Mouse (Mus musculus): ENCODE results near the gene Akap9. TPM values are rescaled to one million over a fixed set of nuclear protein-coding genes. Genes with fewer than 3 reads are reported as not detected.
"Not testable (repeated sequence)": the region's sequence is repeated elsewhere in the genome, so short reads cannot be mapped to it uniquely, and the experiment has no call there.

The Akap9 gene
- total RNA-seq, 2 experiments from 2014 or later, result 33.9 to 40.6 TPM

DNA sequence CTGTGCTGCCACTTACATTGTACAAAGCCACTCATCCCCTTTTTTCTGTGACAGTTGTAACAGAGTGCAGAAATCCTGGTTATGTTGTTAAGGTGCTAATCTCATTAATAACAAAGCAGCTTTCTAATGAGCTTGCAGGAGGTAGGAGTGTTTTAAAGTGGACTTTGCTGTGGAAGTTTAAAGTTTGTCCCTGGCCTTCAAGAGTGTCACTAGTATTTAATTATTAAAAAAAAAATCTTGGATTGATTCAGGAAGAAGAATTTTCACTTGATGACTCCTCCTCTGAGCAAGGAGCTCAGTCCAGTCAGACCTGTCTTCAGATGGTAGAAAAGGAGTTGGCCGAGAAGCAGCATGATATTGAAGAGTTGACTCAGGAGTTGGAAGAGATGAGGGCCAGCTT, 26.7 kb downstream of the Akap9 start:
- intact Hi-C loops (cut with DNase I; ENCODE audit: low total_unique reads), result no loop called here
- DNase-seq, result no peak

DNA sequence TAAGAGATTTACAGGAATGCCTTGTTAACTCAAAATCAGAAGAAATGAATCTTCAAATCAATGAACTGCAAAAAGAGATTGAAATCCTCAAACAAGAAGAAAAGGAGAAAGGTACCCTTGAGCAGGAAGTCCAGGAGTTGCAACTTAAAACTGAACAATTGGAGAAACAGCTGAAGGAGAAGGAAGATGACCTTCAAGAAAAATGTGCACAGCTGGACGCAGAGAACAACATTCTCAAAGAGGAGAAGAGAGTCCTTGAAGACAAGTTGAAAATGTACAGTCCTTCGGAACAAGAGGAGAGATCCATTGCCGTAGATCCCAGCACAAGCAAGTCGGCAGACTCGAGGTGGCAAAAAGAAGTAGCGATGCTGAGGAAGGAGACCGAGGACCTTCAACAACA, 33.4 kb downstream of the Akap9 start:
- intact Hi-C loops (cut with DNase I; ENCODE audit: low total_unique reads), result no loop called here
- no peak for DNase-seq

DNA sequence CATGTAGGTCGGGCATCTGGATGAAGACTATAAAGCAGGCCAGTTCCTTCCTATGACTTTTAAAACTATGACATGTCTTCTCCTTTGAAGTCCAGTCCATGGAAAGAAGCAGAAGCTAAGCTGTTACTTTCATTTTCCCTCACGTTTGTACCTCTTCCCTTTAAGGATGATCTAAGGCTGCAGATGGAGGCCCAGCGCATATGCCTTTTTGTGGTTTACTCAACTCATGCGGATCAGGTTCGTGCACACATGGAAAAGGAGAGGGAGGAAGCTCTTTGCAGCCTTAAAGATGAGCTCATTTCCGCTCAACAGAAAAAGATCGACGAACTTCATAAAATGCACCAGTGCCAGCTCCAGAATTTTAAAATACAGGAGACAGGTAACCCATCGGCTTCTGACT, 40.6 kb downstream of the Akap9 start:
- intact Hi-C loops (cut with DNase I; ENCODE audit: low total_unique reads), result no loop called here
- DNase-seq, result no peak

DNA sequence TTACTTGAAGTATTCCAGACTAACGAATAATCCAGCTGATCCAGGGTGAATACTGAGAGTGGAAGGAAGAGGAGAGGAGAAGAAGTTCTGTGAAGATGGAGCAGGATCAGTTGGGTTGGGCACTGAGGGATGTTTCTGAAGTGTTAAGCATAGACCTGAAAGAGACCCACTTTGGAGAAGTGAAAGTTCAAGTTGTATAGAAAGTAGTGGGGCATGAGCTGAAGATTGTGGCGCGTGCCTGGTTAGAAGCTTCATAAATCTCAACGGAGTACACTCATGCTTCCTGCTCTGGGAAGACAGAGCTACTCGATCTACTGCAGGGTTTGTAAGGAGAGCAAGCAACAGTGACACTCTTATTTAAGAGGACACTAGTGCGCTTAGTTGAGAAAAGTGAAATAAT, 41.3 kb downstream of the Akap9 start:
- intact Hi-C loops (cut with DNase I; ENCODE audit: low total_unique reads), result no loop called here
- DNase-seq, result no peak

DNA sequence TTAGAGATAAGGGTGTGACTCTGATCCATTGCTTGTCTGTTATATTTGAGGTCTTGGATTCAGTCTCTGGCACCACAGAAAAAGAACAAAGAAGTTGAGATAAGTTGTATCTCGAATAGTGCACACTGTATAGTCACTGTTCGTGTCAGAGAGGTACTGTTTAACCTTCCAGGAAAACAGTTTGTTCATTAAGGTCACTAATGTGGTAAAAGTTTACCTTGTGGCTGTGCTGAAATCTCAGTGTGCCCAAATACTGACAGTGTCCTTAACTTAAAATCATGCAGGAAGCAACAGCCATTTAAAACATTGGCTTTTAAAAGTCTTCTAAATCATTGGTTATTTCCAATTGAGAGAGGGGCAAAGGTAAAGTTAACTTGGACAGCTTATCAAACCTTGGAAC, 43.1 kb downstream of the Akap9 start:
- DNase-seq, result no peak
- intact Hi-C loops (cut with DNase I; ENCODE audit: low total_unique reads), result loop anchor here (10.0 kb wide), 1 partner anchor 74 kb away; no protein-coding TSS in a partner anchor

DNA sequence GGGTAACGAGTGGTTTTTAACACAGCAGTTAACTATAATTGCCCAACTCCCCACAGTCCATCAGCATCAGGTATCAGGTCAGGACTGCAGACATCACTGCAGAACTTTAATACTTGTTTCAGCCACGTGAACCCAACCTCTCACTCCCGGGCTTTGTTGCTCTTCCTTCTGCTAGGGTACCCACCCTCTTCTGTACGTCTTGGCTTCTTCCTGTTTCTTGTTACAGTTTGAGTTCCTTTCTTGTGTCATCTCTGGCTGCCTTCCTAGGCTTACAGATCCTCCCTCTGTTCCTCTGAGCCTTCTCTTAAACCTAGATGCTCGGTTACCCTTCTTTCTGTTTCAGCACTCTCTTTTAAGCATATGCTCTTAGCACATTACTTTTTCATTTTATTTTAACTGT, 45.9 kb downstream of the Akap9 start:
- intact Hi-C loops (cut with DNase I; ENCODE audit: low total_unique reads), result loop anchor here (10.0 kb wide), 1 partner anchor 71 kb away; no protein-coding TSS in a partner anchor
- DNase-seq, result no peak

DNA sequence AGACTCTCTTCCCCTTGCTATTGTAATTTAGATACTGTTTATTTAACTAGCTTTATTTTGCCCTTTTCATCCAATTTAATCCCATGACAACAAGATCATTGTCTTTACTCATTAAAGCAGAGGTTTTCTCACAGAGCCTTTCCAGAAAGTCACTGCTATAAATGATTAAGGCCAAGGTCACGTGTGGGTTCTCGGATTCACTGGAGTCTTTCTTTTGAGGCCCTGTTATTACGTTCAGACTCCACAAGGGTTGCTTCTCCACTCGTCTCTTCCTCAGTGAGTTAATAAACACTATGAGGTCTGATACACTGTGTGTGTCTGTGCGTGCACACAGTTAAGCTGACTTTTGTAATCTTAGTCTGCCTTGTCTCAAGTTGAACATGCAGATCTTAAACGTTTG, 47.0 kb downstream of the Akap9 start:
- no peak for DNase-seq
- intact Hi-C loops (cut with DNase I; ENCODE audit: low total_unique reads), result loop anchor here (10.0 kb wide), 1 partner anchor 70 kb away; no protein-coding TSS in a partner anchor

DNA sequence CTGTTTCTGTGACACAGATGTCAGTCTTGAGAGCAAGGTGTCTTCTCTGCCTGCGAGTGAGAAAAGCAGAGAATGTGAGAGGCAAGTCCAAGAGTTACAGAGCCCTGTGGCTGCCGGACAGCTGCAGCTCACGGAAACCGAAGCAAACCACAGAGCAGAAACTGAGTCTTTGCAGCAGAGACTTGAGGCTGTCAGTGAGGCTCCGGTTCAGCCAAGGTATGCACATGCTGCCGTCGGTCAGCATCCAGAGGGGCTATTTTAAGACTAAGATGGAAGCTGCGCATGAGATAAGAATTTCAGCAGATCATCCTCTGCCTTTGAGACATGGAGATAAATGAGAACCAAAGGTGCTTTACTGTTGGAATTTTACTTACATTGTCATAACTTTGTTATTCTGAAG, 48.3 kb downstream of the Akap9 start:
- intact Hi-C loops (cut with DNase I; ENCODE audit: low total_unique reads), result loop anchor here (10.0 kb wide), 1 partner anchor 69 kb away; no protein-coding TSS in a partner anchor
- no peak for DNase-seq

DNA sequence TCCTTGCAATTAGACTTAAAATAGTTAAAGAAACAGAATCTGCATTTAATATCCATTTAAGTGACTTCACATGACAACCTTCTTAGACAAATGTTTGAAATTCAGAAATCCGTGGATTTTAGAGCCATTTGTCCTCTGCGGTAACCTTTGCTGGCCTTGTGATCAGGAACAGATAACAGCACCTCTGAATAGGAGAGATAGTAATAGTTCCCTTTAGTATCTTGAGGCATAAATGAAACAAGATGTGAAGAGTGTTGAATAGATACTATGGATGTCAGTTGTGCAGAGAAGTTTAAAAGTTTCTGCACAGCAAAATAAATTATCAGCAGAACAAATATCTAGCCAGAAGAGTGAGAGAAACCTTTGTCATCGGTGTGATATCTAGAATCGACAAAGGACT, 50.0 kb downstream of the Akap9 start:
- intact Hi-C loops (cut with DNase I; ENCODE audit: low total_unique reads), result loop anchor here (10.0 kb wide), 1 partner anchor 67 kb away; no protein-coding TSS in a partner anchor
- DNase-seq, result no peak

DNA sequence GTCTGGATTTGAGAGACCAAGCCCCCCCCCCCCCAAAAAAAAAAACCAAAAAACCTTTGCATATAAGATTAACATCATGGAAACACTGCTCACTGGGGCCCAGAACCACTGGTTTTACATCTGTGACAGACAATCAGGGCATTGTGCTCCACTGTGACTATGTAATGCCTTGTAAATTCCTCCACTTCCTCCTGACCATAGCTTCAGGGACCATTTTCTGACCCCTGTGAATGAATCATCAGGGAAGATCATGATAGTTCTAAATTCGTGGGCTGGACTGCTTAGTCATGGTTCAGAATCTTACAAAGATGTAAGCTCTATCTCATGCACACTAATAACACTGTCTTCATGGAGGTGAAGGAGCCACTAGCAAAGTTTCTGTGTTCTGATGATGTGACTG, 61.8 kb downstream of the Akap9 start:
- DNase-seq, result no peak
- intact Hi-C loops (cut with DNase I; ENCODE audit: low total_unique reads), result no loop called here

DNA sequence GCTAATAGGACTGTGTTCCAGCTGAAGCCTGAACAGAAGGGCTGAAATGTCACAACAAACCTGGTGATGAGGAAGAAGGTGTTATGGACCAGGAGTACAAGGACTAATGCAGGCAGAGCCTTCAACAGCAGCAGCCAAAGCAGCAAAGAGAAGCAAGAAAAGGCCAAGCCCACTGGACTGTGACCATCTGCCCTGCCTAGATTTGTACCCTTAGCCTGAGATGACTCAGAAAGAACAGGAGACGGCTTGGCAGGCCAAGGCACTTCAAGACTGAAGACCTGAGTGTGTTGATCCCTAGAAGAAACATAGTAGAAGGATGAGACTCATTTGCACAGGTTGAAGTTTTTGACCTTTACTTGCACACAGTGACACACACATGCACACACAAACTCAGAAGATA, 62.6 kb downstream of the Akap9 start:
- no peak for DNase-seq
- intact Hi-C loops (cut with DNase I; ENCODE audit: low total_unique reads), result no loop called here

DNA sequence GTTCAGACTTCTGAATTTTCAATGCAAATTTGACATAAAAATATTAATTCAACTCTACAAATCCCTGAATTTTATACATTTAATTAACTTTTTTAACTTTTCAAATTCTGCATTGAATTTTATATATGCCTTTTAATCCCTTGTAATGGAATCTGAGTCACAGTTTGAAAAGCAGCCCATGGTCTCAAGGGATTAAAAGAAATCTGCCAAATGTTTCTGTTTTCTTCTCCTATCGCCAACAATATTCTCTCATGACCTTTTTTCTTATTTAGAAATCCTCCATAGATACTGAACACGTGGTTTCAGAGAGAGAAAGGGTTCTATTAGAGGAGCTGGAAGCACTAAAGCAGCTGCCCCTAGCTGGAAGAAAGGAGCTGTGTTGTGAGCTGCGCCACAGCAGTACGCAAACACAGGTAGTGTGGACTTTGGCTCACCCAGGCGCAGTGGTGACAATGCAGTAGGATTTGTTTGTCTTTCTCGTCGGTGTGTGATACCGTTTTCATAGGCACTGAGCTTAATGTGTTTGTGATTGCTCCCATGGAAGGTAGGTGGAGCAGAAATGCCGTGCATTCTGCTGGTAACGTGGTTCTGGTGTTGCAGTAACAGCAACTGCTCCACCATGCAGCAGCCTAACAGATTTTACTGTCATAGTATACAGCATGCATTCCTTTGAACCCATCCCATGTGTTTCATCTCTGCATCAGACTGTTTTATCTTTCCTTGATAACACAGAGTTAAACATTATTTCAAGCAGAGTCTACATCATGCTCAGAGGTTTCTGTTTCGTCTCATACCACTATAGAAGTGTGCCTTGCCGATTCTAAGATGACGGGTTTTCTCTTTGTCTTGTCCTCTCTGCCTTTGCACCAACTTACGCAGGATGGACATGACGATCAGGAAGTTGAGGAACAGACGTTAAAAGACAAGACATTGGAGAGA, 76.9 kb downstream of the Akap9 start:
- intact Hi-C loops (cut with DNase I; ENCODE audit: low total_unique reads), result no loop called here
- DNase-seq, result no peak

DNA sequence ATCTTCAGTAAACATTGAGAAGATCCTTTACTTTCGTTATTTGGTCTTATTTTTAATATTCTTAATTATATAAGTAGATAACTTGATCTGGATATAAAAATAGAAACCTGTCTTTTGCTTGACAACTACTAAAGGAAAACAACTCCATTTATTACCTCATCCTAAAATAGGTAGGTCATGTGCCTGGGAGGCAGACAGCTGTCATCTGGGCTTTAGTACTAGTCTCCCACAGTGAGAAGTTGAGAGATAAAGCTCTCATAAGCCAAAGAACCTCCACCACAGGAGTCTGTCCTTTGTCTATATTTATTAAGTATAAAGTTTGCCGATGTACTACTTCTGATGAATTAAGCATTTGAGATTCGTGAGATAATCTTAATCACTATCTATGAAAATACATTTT, 78.8 kb downstream of the Akap9 start:
- DNase-seq, result no peak
- intact Hi-C loops (cut with DNase I; ENCODE audit: low total_unique reads), result no loop called here

DNA sequence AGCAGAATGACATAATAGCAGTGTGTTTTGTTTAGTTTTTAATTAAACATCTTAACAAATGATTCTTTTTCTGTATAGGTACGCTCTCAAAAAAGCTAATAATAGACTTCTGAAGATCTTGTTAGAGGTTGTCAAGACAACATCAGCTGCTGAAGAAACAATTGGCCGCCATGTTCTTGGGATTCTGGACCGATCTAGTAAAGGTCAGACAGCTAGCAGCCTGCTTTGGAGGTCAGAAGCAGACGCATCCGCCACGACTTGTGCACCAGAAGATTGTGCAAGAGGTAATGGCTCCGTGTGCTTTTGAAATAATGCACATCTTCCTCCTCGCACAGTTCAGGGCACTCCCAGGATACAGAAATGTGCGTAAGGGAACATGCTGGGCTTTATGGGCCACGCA, 80.4 kb downstream of the Akap9 start:
- intact Hi-C loops (cut with DNase I; ENCODE audit: low total_unique reads), result no loop called here

DNA sequence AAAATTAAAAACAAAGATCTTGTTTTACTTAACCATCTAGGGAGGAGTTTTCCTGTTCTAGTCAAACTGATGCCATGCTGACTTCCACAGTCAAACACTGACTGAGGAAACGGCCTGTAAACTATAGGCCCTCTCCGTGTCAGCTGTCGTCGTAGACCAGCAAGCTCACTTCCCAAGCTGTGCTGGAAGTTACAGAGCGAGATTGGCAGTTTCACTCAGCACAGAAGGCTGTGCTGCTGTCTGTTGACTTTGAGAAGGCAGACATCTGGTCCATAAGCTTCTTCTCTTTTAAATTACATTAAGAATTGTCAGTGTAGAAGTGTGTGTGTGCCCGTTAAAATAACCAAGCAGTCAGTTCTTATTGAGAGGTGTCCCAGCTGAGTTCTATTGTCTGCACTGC, 81.7 kb downstream of the Akap9 start:
- DNase-seq, result no peak
- intact Hi-C loops (cut with DNase I; ENCODE audit: low total_unique reads), result no loop called here

More for the DNA sequence above, 80.4 kb downstream of the Akap9 start:
- no peak for DNase-seq

DNA sequence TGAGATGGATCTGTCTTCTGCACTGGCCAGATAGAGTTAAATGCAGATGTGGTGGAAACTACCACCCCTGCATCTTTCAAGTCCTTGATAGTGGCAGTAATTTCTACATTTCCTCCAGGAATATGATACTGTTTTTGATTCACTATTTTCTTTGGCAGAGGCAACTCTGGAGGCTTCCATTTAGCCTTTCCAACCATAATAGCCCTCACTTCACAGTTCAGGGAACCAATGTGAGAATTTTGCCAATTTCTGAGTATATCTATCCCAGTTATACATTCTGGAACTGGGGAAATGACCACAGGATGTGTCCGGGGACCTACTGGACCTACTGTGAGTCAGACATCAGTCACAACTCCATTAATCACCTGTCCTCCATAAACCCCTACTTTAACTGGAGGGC, 89.8 kb downstream of the Akap9 start:
- intact Hi-C loops (cut with DNase I; ENCODE audit: low total_unique reads); DNase-seq: not testable (repeated sequence)

DNA sequence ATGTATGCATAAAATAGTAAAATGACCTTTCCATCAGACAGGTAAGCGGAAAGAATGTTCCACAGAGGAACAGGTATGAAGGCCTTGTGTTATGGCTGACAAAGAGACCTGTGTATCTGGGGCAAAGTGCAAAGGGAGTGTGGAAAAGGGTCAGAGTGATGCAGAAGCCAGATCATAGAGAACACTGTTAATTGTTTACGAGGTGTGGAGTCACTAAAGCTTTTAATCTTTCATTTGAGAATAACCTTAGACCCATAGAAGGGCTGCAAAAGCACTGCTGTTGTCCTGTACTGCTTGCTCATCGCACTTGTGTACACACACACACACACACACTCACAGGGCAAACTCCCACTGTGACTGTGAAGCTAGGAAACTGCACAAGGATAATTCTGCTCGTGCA, 91.5 kb downstream of the Akap9 start:
- no peak for DNase-seq
- intact Hi-C loops (cut with DNase I; ENCODE audit: low total_unique reads), result no loop called here

DNA sequence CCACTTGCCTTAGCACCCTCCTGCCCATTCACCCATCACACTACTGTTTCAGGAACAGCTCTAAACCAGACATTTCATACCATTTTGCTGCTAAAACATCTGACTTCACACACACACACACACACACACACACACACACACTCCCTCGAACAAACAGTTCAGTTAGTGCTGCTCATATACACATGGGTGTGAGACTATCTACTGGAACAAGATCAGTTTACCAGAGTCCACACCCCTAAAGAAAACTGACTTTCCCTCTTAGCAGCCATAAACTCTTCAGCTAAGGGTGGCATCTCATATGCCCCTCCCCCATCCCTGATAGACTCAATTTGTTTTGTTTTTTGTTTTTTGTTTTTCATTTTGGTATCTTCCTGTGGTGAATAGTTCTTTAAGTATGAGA, 92.2 kb downstream of the Akap9 start:
- intact Hi-C loops (cut with DNase I; ENCODE audit: low total_unique reads), result no loop called here
- DNase-seq, result no peak

DNA sequence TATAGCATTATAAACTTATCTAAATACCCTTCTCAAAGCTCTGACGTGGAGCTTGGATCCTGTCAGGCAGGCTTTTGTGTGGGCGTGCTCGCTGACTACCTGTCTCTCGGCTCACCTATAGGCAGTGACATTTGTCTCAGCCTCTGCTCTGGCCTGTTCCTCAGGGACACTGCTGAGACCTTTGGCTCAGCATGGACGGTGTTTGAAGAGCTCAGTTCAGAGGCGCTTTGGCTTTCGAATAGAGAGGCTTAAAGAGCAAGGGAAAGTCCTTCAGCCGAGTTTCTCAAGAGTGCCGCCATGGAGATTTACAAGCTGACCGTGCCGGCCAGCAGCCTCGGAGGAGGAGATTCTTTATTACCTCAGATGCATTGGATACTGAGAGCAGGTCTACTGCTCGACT, 95.3 kb downstream of the Akap9 start:
- intact Hi-C loops (cut with DNase I; ENCODE audit: low total_unique reads), result no loop called here
- no peak for DNase-seq

DNA sequence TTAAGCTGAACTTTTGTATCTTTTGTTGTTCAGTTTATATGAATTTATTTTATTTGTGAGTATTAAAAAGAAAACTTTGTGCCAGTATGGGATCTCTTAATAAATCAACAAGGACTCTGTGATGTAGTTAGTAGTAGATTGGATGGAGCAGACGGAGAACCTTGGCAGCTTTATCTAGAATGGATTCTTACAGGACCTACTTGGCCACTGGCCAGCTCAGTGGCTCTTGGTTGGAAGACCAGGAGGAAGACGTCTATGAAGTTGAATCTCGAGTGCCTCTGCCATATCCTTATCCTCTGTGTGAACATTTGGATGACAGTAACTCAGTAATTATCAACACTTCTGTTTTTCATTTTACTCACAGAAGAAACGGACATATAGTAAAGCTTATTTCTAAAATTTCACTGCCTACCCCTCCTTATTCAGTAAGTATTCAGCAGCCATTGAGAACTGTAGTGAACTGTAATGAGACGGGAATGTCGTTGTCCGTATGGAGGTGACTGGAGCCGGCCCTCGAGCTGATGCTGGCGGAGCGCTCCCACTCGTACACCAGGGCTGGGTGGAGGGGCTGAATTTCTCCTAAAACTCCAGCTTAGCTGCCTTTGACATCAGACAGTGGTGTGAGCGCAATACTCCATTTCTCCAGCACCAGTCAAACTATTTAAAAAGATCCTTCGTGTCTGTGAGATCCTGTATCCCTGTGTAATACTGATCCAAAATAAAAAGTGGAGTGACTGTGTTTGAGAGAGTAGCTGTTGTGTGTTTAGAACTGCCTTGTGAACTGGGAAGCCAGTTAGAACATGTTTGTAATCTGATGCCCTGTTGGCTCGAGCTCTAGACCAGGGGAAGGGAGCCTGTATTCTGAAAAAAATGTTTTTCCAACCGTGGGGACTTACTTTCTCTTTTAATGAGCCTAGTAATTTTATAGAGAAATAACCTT, 96.2 kb downstream of the Akap9 start:
- intact Hi-C loops (cut with DNase I; ENCODE audit: low total_unique reads), result no loop called here
- DNase-seq, result peak; percentile 48

Measured in gastrocnemius, postnatal 14 days (tissue).